Mouse (Mus musculus) embryonic facial prominence, embryonic 13.5 days (tissue): ENCODE data around the gene Bckdha. TPM values are rescaled to one million over a fixed set of nuclear protein-coding genes. Genes with fewer than 3 reads are reported as not detected.

ENCODE experiments used
- ATAC-seq: fragments of 200-750 bp; cut with Nextera tagmentation; 2 replicates; pipeline ENCODE4 v1.8.0; 2017; ENCODE audit warnings: low read depth; ENCODE audit not compliant: insufficient number of reproducible peaks, insufficient read depth, low FRiP score, low TSS enrichment
- H3K27ac ChIP-seq: fragments of 300-500 bp; sonication (generic); 2 replicates; pipeline ENCODE4 v1.5.1; 2015; ENCODE audit warnings: moderate library complexity, mild to moderate bottlenecking, inconsistent platforms
- H3K27me3 ChIP-seq: fragments of 300-500 bp; sonication (generic); 2 replicates; pipeline ENCODE4 v1.6.1; 2015; ENCODE audit warnings: mild to moderate bottlenecking, inconsistent platforms
- H3K36me3 ChIP-seq: fragments of 300-500 bp; sonication (generic); 2 replicates; pipeline ENCODE4 v1.6.1; 2015; ENCODE audit warnings: mild to moderate bottlenecking, inconsistent platforms
- H3K4me1 ChIP-seq: fragments of 300-500 bp; sonication (generic); 2 replicates; pipeline ENCODE4 v1.6.1; 2015; ENCODE audit warnings: inconsistent platforms
- H3K4me2 ChIP-seq: fragments of 300-500 bp; sonication (generic); 2 replicates; pipeline ENCODE4 v1.6.1; 2015; ENCODE audit warnings: moderate library complexity, mild to moderate bottlenecking, inconsistent platforms
- H3K4me3 ChIP-seq: fragments of 300-500 bp; sonication (generic); 2 replicates; pipeline ENCODE4 v1.5.1; 2015; ENCODE audit warnings: mild to moderate bottlenecking, inconsistent platforms
- H3K9ac ChIP-seq: fragments of 300-500 bp; sonication (generic); 2 replicates; pipeline ENCODE4 v1.6.1; 2015; ENCODE audit warnings: mild to moderate bottlenecking, inconsistent platforms
- H3K9me3 ChIP-seq: fragments of 300-500 bp; sonication (generic); 2 replicates; pipeline ENCODE4 v1.6.1; 2016; ENCODE audit warnings: inconsistent platforms
- WGBS: fragments of 180-500 bp; shearing (Covaris S2); methylation state at CpG from one replicate; pipeline ENCODE4 v1.1.7; 2015; ENCODE audit warnings: mixed read lengths; 5-methylcytosine and 5-hydroxymethylcytosine counted together
- polyA plus RNA-seq: library from polyadenylated mRNA; unstranded; fragments of >200 nt; fragmentation: Nextera tagmentation; extraction: Ambion mirVana; gene quantifications from 2 replicates; pipeline ENCODE4 v1.2.1, GENCODE M21; 2015

The Bckdha gene
- polyA plus RNA-seq, 1 experiment from 2014 or later: 60.6 TPM

DNA sequence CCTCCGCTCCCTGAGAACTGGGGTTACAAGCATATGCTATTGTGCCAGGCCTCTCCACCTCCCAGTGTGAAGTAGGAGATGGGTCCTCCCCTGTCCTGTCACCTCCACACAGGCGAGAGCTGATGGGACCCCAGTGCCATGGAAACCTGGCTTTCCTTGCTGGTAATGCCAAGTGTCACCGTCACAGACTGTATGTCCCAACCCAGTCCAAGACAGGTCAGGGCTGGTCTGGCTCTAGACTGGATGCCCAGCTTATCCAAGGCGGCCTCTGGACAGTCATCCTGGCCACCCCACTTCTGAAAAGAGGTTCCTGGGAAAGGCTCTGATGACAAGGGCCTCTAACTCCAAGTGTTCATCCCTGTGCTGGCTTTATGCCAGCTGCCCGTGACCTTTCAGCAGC lies 21.7 kb downstream of the Bckdha start:
- no peak overlapping the region for H3K27ac ChIP-seq
- no peaks in the 10 kb centered on the region for H3K27me3 ChIP-seq
- no peak overlapping the region for H3K4me2 ChIP-seq
- H3K4me1 ChIP-seq: no peaks in the 10 kb centered on the region
- WGBS: 84% methylated on average over 5 of the region's 5 CpGs
- no peak for ATAC-seq
- no peaks in the 10 kb centered on the region for H3K9me3 ChIP-seq
- no peak overlapping the region for H3K9ac ChIP-seq
- H3K4me3 ChIP-seq: no peak overlapping the region
- peaks cover 81% of the 10 kb centered on the region for H3K36me3 ChIP-seq

DNA sequence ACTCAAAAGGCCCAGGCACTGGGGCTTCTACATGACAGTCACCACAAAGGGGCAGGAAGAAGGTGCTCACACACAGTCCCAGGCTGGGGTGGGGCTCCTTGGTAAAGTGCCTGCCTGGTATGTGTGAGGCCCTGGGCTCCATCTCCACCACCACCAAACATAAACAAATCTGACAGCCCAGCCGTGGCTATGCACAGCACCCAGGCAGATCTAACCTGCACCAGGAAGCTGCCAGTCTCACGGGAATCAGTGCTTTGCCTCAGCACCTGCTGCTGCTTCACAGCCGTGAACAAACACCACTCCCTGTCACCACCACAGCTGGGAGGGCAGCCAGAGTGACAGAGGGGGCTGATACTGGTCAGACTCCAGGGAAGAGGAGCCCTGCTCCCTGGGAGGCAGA lies 22.4 kb downstream of the Bckdha start:
- no peaks in the 10 kb centered on the region for H3K27me3 ChIP-seq
- no peaks in the 10 kb centered on the region for H3K4me1 ChIP-seq
- H3K36me3 ChIP-seq: peaks cover 84% of the 10 kb centered on the region
- 68% methylated on average over 3 of the region's 3 CpGs for WGBS
- H3K4me2 ChIP-seq: no peak overlapping the region
- no peak overlapping the region for H3K4me3 ChIP-seq
- no peak overlapping the region for H3K9ac ChIP-seq
- no peaks in the 10 kb centered on the region for H3K9me3 ChIP-seq
- ATAC-seq: no peak
- H3K27ac ChIP-seq: no peak overlapping the region

DNA sequence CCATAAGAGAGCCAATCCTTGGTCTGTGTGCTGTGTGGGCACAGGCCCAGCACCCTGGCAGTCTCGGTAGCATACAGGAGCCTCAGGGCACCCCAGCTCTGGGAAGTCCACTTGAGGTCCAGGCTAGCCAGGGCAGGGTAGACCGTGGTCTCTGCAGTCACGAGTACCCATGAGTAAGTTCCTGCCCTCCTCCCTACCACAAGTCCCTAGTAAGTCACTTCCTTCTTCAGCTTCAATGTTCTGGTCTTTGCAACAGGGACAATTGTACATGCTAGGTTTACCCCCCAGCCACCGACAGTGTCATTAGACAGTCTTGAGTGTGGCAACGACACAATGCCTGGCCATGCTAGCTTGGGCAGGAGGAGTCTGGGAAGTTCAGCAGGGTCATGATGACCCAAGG lies 26.1 kb downstream of the Bckdha start:
- no peaks in the 10 kb centered on the region for H3K9me3 ChIP-seq
- no peak for ATAC-seq
- H3K4me3 ChIP-seq: no peak overlapping the region
- H3K9ac ChIP-seq: no peak overlapping the region
- peaks cover 81% of the 10 kb centered on the region for H3K36me3 ChIP-seq
- WGBS: 92% methylated on average over 5 of the region's 5 CpGs
- no peaks in the 10 kb centered on the region for H3K27me3 ChIP-seq
- no peak overlapping the region for H3K4me2 ChIP-seq
- no peak overlapping the region for H3K27ac ChIP-seq
- peaks cover 8% of the 10 kb centered on the region for H3K4me1 ChIP-seq

DNA sequence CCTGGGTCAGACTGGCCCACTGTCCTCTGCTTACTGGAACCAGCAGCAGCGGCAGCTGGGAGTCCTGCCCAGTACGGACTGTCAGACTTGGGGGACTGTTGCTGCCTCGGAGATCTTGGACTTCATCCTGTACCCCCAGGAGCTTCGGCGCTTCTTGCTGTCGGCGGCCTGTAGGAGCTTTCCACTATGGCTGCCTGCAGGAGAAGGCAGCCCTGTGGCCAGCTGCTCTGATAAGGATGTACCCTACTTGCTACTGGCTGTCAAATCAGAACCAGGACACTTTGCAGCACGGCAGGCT lies 30.5 kb downstream of the Bckdha start:
- Histone ChIP-seq H3K27me3 (no peaks in the 10 kb centered on the region), H3K27ac (no peak overlapping the region), H3K4me1 (peaks cover 22% of the 10 kb centered on the region), H3K4me3 (peak overlapping the region; percentile 46), H3K4me2 (peak overlapping the region; percentile 77), H3K9me3 (no peaks in the 10 kb centered on the region), H3K9ac (peak overlapping the region; percentile 71; the same call in 1 of the 2 replicates), H3K36me3 (peaks cover 62% of the 10 kb centered on the region)
- WGBS: 64% methylated on average over 8 of the region's 8 CpGs
- no peak for ATAC-seq

DNA sequence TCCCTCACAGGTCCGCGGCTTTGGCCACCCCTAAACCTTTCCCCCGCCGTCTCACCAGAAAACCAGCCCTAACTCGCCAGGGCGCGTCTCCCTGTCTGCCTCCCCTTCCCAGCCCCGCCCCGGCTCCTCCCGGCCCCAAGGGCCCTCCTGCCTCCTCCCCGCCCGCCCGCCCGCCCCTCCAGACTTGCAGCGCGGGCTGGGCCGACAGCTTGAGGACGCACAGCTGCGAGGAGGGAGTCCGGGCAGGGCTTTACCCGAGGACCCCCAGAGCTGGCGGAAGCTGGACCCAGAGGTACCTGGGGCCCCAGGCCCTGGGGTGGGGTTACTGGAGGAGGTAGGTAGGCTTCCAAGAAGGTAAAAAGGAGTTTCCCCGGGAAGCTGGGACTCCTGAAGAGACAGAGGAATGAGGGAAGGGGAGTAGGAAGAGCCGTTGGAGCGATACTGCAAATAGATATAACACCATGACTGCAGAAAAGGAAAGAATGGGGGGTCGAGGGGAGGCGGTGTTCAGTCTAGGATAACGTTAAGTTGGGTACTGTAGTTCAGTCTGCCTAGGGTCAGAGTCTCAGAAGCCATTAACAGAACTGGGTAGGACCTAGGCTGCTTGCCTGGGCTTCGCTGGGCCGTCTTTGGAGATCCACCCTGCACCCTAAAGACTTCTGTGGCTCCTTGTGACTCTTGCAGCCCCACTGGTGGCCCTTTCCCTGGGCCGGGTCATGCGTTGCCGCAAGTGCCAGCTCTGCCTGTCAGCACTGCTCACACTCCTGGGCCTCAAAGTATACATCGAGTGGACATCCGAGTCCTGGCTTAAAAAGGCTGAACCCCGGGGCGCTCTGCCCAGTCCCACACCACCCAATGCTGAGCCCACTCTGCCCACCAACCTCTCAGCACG lies 31.1 kb downstream of the Bckdha start:
- H3K4me2 ChIP-seq: peak overlapping the region; percentile 77
- H3K4me3 ChIP-seq: peak overlapping the region; percentile 46
- H3K9me3 ChIP-seq: no peaks in the 10 kb centered on the region
- peak; percentile 33; the same call in 1 of the 2 replicates for ATAC-seq
- peak overlapping the region; percentile 62 for H3K27ac ChIP-seq
- H3K27me3 ChIP-seq: no peaks in the 10 kb centered on the region
- H3K36me3 ChIP-seq: peaks cover 59% of the 10 kb centered on the region
- H3K9ac ChIP-seq: peak overlapping the region; percentile 71
- WGBS: 18% methylated on average over 35 of the region's 38 CpGs
- H3K4me1 ChIP-seq: peaks cover 22% of the 10 kb centered on the region

DNA sequence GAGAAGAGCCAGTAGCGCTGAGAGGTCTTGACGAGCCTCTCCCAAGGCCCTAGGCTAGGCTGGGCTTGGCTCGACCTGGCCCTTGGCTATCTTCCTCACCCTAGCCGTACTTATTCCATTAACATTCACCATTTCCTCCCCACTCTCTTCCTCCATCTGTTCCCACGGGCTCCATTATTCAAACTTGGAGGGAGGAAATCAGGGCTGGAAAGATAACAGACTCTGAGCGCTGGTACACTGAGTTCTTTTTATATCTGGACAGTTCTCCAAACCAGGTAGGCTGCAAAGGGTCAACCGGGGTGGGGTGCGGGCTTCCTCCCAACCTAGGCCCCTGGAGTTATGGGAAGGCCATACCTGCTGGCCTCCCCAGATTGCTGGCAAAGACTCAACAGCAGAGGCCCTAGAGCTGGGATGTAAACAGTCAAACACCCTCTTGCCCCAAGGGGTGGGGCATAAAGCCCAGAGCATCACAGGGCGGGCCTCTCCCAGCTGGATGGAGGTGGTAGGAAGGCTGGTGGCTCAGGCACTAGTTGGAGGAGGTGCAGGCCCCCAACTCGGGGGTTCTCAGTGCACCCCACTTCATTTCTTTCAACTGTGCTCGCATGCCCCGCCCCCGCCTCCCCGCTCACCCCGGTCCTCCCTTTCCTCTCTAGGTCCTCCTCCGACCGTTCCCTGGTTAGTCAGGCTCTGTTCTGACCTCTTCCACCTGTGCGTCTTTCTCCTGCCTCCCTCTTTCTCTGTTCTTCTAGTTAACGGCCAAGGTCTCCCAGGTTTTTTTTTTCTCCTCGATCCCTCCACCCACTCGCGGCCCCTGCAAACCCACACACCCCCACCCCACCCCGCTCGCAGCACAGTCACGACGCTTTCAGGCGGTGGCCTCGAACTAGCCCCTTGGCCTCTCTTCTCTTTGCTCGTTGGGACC lies 32.0 kb downstream of the Bckdha start, which contains the start of gene B3gnt8:
Gene B3gnt8, plus strand, starts transcription at position 146 of the 922 bp plus-strand sequence.
- H3K9ac ChIP-seq: peak within 1 kb of the TSS; percentile 71
- H3K4me2 ChIP-seq: peak within 1 kb of the TSS; percentile 77
- no peaks in the 10 kb centered on the region for H3K9me3 ChIP-seq
- peak within 1 kb of the TSS; percentile 46 for H3K4me3 ChIP-seq
- peaks cover 22% of the 10 kb centered on the region for H3K4me1 ChIP-seq
- H3K27ac ChIP-seq: peak within 1 kb of the TSS; percentile 62
- H3K27me3 ChIP-seq: no peaks in the 10 kb centered on the region
- H3K36me3 ChIP-seq: peaks cover 59% of the 10 kb centered on the region
- WGBS: 17% methylated on average over 29 of the region's 29 CpGs
- ATAC-seq: no peak

DNA sequence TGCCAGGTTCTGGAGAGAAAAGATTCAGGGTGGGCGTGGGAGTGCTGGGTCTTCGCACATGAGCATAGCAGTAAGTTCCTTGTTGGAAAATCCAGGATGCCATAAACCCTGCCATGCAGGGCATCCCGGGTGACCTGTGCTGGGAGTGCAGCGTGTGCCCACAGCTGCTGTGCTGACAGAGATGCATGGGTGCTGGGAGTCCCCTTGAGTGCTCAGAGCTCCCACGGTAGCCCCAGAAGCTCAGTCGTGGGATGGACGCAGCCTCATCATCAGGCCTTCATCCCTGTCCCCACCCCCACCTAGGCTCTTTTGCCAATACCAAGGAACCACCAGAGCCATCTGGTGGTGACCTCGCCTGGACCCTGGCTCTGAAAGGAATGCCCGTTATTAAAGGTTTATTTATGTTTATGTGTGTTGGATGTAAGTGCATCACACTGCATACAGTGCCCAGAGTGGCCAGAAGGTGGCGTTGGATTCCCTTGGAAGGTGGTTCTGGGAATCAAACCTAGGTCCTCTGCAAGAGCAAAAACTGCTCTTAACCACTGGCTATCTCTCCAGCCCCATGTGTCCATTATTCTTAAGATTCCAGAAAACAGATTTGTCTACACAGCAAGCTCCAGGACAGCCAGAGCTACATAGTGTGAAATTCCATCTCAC lies 33.1 kb downstream of the Bckdha start:
- Histone ChIP-seq H3K36me3 (peaks cover 59% of the 10 kb centered on the region), H3K9me3 (no peaks in the 10 kb centered on the region), H3K27ac (no peak overlapping the region), H3K4me1 (peaks cover 22% of the 10 kb centered on the region), H3K27me3 (no peaks in the 10 kb centered on the region), H3K4me3 (no peak overlapping the region), H3K4me2 (no peak overlapping the region), H3K9ac (no peak overlapping the region)
- no peak for ATAC-seq
- WGBS: 75% methylated on average over 10 of the region's 10 CpGs

DNA sequence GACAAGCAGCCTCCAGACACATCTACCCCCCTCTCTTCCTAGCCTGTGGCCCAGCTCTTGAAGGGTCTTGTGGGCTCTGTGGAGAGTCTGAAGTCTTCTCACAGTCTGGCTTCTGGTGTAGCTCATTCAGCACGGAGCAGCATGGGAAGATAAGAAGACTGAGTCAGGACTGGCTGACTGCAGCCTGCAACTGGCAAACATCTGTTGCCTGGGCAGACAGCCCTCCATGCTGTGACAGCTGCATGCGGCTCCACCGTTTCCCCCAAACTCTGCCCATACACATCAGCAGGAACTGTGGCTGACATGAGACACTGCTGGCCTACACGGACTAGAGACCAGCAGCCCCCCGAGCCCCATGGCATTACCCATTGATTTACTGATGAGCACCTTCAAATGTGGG lies 33.9 kb downstream of the Bckdha start:
- H3K9ac ChIP-seq: no peak overlapping the region
- no peaks in the 10 kb centered on the region for H3K9me3 ChIP-seq
- WGBS: 64% methylated on average over 5 of the region's 5 CpGs
- peaks cover 53% of the 10 kb centered on the region for H3K36me3 ChIP-seq
- H3K4me2 ChIP-seq: no peak overlapping the region
- no peaks in the 10 kb centered on the region for H3K27me3 ChIP-seq
- no peak for ATAC-seq
- no peak overlapping the region for H3K4me3 ChIP-seq
- H3K27ac ChIP-seq: no peak overlapping the region
- peaks cover 26% of the 10 kb centered on the region for H3K4me1 ChIP-seq

DNA sequence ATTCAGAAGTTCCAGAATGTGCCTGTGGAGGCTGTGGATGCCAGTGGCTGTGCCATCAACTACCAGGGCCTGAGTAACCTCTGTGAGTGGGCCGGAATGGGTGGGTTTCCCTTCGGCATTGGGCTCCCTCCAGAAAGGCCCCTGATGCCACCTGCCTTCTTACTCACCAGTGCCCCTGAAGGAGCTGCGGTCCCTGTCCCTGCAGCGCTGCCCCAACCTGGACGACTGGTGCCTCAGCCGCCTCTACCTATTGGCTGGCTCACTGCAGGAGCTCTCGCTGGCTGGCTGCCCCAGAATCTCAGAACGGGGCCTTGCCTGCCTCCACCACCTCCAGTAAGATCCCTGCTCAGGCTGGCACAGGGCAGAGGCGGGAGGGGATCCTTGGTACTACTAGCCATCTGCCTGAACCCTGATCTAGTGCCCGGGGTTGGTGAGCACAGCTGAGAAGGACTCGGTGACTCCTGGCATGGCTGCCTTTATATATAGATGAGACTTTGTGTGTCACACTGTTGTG lies 34.9 kb downstream of the Bckdha start:
- H3K4me3 ChIP-seq: no peak overlapping the region
- H3K27me3 ChIP-seq: no peaks in the 10 kb centered on the region
- no peak overlapping the region for H3K27ac ChIP-seq
- no peak for ATAC-seq
- no peak overlapping the region for H3K9ac ChIP-seq
- 91% methylated on average over 11 of the region's 11 CpGs for WGBS
- H3K4me1 ChIP-seq: peaks cover 29% of the 10 kb centered on the region
- H3K36me3 ChIP-seq: peaks cover 44% of the 10 kb centered on the region
- no peak overlapping the region for H3K4me2 ChIP-seq
- no peaks in the 10 kb centered on the region for H3K9me3 ChIP-seq

DNA sequence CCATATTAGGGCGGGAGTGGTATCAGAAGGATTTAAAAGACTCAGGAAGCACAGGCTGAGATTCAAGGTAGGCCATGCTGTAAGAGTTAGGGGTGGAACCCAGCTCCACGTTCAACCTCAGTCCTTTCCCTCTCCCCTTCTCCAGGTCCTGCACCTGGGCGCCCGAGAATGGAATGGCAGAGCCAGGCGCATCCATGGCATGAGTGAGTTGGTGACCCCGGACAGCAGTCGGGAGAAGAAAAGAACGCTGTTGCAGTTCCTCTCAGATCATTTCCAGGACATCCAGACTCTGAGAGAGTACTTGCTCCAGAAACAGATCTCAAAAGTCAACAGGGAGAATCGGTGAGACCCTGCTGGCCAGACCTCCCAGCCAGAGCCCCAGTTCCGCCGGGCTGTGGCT lies 38.0 kb downstream of the Bckdha start:
- Histone ChIP-seq H3K9me3 (no peaks in the 10 kb centered on the region), H3K4me2 (no peak overlapping the region), H3K27me3 (no peaks in the 10 kb centered on the region), H3K9ac (no peak overlapping the region), H3K4me3 (no peak overlapping the region), H3K4me1 (peaks cover 8% of the 10 kb centered on the region), H3K27ac (no peak overlapping the region), H3K36me3 (peaks cover 41% of the 10 kb centered on the region)
- no peak for ATAC-seq
- WGBS: 93% methylated on average over 11 of the region's 11 CpGs

DNA sequence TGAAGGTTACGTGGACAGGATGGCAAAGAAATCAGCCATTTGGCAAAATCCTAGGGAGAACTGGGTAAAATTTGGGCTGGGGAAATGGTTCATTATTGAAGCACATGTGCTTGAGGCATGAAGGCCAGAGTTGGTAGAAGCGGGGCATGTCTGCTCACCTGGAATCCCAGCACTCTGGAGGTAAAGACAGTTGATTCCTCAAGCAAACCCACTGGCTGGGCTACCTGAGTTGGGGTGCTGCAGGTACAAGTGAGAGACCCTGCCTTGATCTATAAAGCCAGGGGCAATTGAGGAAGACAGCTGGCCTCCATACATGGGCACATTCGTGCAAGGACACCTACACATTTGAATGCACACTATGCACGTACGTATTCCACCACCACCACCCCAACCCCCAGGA lies 38.7 kb downstream of the Bckdha start:
- 89% methylated on average over 5 of the region's 5 CpGs for WGBS
- Histone ChIP-seq H3K4me1 (peaks cover 8% of the 10 kb centered on the region), H3K9ac (no peak overlapping the region), H3K4me2 (peak overlapping the region; percentile 66), H3K9me3 (no peaks in the 10 kb centered on the region), H3K36me3 (peaks cover 41% of the 10 kb centered on the region), H3K27ac (no peak overlapping the region), H3K27me3 (no peaks in the 10 kb centered on the region), H3K4me3 (peak overlapping the region; percentile 57)
- ATAC-seq: no peak
